In the genomic region with DNA sequence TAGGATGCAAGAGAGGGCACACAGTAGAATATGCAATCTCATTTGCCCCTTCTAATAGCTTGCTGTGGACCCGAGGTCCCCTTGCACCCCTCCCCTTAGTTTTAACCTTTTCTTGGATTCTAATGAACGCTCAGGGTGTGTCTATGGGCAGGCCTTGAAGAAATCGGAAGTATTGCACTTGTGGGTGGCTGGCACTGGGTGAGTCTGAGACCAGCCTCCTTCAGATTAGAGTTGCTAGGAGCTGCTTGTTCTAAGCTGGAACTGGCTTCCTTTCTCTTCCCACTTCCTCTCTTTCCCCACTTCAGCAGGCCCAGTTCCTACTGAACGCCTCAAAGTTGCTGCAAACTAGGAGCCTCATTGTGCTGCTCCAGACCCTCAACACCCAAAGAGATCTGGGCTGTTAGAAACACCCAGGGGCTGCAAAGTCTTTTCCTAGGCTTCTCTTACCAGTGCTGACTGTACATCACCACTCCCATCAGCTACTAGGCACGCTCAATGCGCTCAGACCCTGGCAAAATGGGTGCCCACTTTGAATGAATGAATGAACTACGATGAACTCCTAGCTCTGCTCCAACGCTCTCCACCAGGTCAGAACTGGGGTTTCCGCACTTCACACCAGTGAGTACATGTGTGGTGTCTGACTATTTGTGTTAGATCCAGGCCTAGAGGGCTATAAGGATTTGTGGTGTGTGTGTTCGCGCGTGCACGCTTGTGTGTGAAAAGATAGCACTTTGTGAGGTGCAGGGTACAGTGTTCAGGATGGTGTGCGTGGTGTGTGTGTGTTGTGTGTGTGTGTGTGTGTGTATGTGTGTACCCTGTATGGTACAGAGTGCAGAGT, we compare ENCODE assay signal across 8 mouse cellular contexts. TPM values are rescaled to one million over a fixed set of nuclear protein-coding genes. Genes with fewer than 3 reads are reported as not detected.
DNase-seq lines count a peak whose midpoint lies in the region; ATAC-seq and TF ChIP-seq lines count a peak whose summit lies in the region.

No protein-coding gene starts in this region.

- no peak for ATAC-seq in neural tube, embryonic 11.5 days (ENCODE audit: insufficient read depth, low FRiP score, low TSS enrichment)
- no peak for ATAC-seq in heart, embryonic 16.5 days (replicated peaks; ENCODE audit: extremely low read depth, insufficient read depth, low FRiP score)
- no peak for ATAC-seq in lung, embryonic 16.5 days (ENCODE audit: low read depth)
- no peak for ATAC-seq in stomach, postnatal 0 days (ENCODE audit: low FRiP score, low TSS enrichment)

- no peak overlapping the region for H3K27ac ChIP-seq in neural tube, embryonic 11.5 days (ENCODE audit: low read depth, low read length)
- H3K27ac ChIP-seq in heart, embryonic 16.5 days (ENCODE audit: low read length): peak overlapping the region; percentile 41; the same call in 1 of the 2 replicates
- peak overlapping the region; percentile 96 for H3K27ac ChIP-seq in lung, embryonic 16.5 days (ENCODE audit: low read length)
- H3K27ac ChIP-seq in stomach, postnatal 0 days (replicated peaks): peak overlapping the region; percentile 94; the same call in 1 of the 2 replicates

- no peaks in the 10 kb centered on the region for H3K9me3 ChIP-seq in neural tube, embryonic 11.5 days (ENCODE audit: control insufficient read depth, low read length)
- no peaks in the 10 kb centered on the region for H3K9me3 ChIP-seq in heart, embryonic 16.5 days (replicated peaks; ENCODE audit: control insufficient read depth, low read length)
- no peaks in the 10 kb centered on the region for H3K9me3 ChIP-seq in lung, embryonic 16.5 days (ENCODE audit: control insufficient read depth, low read length)
- H3K9me3 ChIP-seq in stomach, postnatal 0 days (ENCODE audit: control insufficient read depth, low read length): no peaks in the 10 kb centered on the region

- H3K27me3 ChIP-seq in neural tube, embryonic 11.5 days (ENCODE audit: control insufficient read depth, insufficient read depth, low read length): no peaks in the 10 kb centered on the region
- 0 out of 2 replicates have a peak, but pooled peaks cover 2% of the 10 kb centered on the region for H3K27me3 ChIP-seq in heart, embryonic 16.5 days (ENCODE audit: control insufficient read depth, insufficient read depth, low read length)
- no peaks in the 10 kb centered on the region for H3K27me3 ChIP-seq in lung, embryonic 16.5 days (ENCODE audit: control insufficient read depth, insufficient read depth, low read depth, low read length)
- no peaks in the 10 kb centered on the region for H3K27me3 ChIP-seq in stomach, postnatal 0 days (ENCODE audit: control insufficient read depth, insufficient read depth, low read length)

- peak overlapping the region; percentile 75 for H3K4me2 ChIP-seq in neural tube, embryonic 11.5 days (ENCODE audit: low read depth)
- H3K4me2 ChIP-seq in heart, embryonic 16.5 days (ENCODE audit: low read depth, low read length): peak overlapping the region; percentile 83
- H3K4me2 ChIP-seq in lung, embryonic 16.5 days (ENCODE audit: low read depth, low read length): peak overlapping the region; percentile 63
- peak overlapping the region; percentile 86 for H3K4me2 ChIP-seq in stomach, postnatal 0 days (replicated peaks; ENCODE audit: low read depth)

- H3K4me1 ChIP-seq in neural tube, embryonic 11.5 days (ENCODE audit: control insufficient read depth, insufficient read depth, low read length): peaks cover 2% of the 10 kb centered on the region; the same call in 1 of the 2 replicates
- H3K4me1 ChIP-seq in heart, embryonic 16.5 days (ENCODE audit: control insufficient read depth, insufficient read depth, low read length): peaks cover 20% of the 10 kb centered on the region
- peaks cover 39% of the 10 kb centered on the region for H3K4me1 ChIP-seq in lung, embryonic 16.5 days (replicated peaks; ENCODE audit: control insufficient read depth, insufficient read depth, low read length)
- no peaks in the 10 kb centered on the region; the same call in 1 of the 2 replicates for H3K4me1 ChIP-seq in stomach, postnatal 0 days (replicated peaks; ENCODE audit: control insufficient read depth, insufficient read depth)

- 91% methylated on average over 14 of the region's 14 CpGs for WGBS in neural tube, embryonic 11.5 days
- 82% methylated on average over 14 of the region's 14 CpGs for WGBS in heart, embryonic 16.5 days
- WGBS in lung, embryonic 16.5 days: 80% methylated on average over 14 of the region's 14 CpGs
- 86% methylated on average over 14 of the region's 14 CpGs for WGBS in stomach, postnatal 0 days

- no peak for TF ChIP-seq CTCF in stomach, postnatal 0 days (IDR thresholded peaks at IDR 0.05; ENCODE audit: low read depth)

- peak overlapping the region; percentile 63 for H3K4me3 ChIP-seq in neural tube, embryonic 11.5 days (ENCODE audit: low read depth, low read length)
- H3K4me3 ChIP-seq in heart, embryonic 16.5 days (ENCODE audit: low read length): peak overlapping the region; percentile 64
- H3K4me3 ChIP-seq in lung, embryonic 16.5 days (ENCODE audit: low read length): peak overlapping the region; percentile 89
- H3K4me3 ChIP-seq in stomach, postnatal 0 days (ENCODE audit: low read depth, low read length): peak overlapping the region; percentile 82

- intact Hi-C loops in left cerebral cortex, postnatal 36 days (cut with DNase I): loop anchor here (5.0 kb wide), 2 partner anchors 38 to 57 kb away; no protein-coding TSS in a partner anchor

- no peaks in the 10 kb centered on the region for H3K36me3 ChIP-seq in neural tube, embryonic 11.5 days (ENCODE audit: control insufficient read depth, insufficient read depth, low read length)
- no peaks in the 10 kb centered on the region for H3K36me3 ChIP-seq in heart, embryonic 16.5 days (ENCODE audit: control insufficient read depth, insufficient read depth)
- H3K36me3 ChIP-seq in lung, embryonic 16.5 days (ENCODE audit: control insufficient read depth, insufficient read depth, low read length): no peaks in the 10 kb centered on the region
- no peaks in the 10 kb centered on the region for H3K36me3 ChIP-seq in stomach, postnatal 0 days (ENCODE audit: control insufficient read depth, insufficient read depth, low read length)

- no peak for TF ChIP-seq EP300 in stomach, postnatal 0 days (optimal IDR thresholded peaks at IDR 0.05)

- DNase-seq in neural tube, embryonic 11.5 days (ENCODE audit: low spot score): no peak
- DNase-seq in neural tube, embryonic 10.5 days (ENCODE audit: extremely low spot score, low spot score): no peak
- no peak for DNase-seq in stomach, postnatal 0 days (ENCODE audit: low spot score)
- DNase-seq in ovary, postnatal 14 days (ENCODE audit: low spot score): no peak
- DNase-seq in spleen, postnatal 36 days (ENCODE audit: low spot score in 2 of 2): no peak
- DNase-seq in left cerebral cortex, postnatal 36 days (ENCODE audit: low spot score in 2 of 2): no peak

- peak overlapping the region; percentile 83 for H3K9ac ChIP-seq in neural tube, embryonic 11.5 days (ENCODE audit: low read length)
- H3K9ac ChIP-seq in heart, embryonic 16.5 days (ENCODE audit: low read length): peak overlapping the region; percentile 84
- H3K9ac ChIP-seq in lung, embryonic 16.5 days (ENCODE audit: low read length): peak overlapping the region; percentile 96
- peak overlapping the region; percentile 93; the same call in 1 of the 2 replicates for H3K9ac ChIP-seq in stomach, postnatal 0 days (ENCODE audit: low read length)

RNA-seq across cellular contexts. Expression of a gene that starts 0.8 kb away (rescaled TPM):
- polyA plus RNA-seq in neural tube, embryonic 11.5 days (2014; fragmentation: Nextera tagmentation; extraction: Ambion mirVana): 26.3 and 26.7 TPM in 2 replicates
- polyA plus RNA-seq in heart, embryonic 16.5 days (2015; fragmentation: Nextera tagmentation; extraction: Ambion mirVana): 17.8 and 22.0 TPM in 2 replicates
- polyA plus RNA-seq in lung, embryonic 16.5 days (2015; fragmentation: Nextera tagmentation; extraction: Ambion mirVana): 40.0 and 44.5 TPM in 2 replicates
- 8.5 TPM in 2 replicates for polyA plus RNA-seq in stomach, postnatal 0 days (2015; fragmentation: Nextera tagmentation; extraction: Ambion mirVana)
- total RNA-seq in left cerebral cortex, postnatal 36 days (2021): 10 to 100 TPM; 20.3 to 22.8 TPM
